Mouse (Mus musculus): ENCODE measurements around the gene Cacnb3.
A peak's percentile ranks its signal among the peaks of the same experiment; 100 is the strongest.

The Cacnb3 gene

GRCm38 (mm10) chr15:98640157-98640556 lies 9.5 kb downstream of the Cacnb3 start:
- no peak for DNase-seq

- DNase-seq: no peak
Measured at GRCm38 (mm10) chr15:98644406-98644805, 13.8 kb downstream of the Cacnb3 start.

- DNase-seq: no peak
Measured at GRCm38 (mm10) chr15:98645057-98646026, 14.7 kb downstream of the Cacnb3 start.

- no peak for DNase-seq
Measured at GRCm38 (mm10) chr15:98646737-98647136, 16.1 kb downstream of the Cacnb3 start.

- no peak for DNase-seq
Measured at GRCm38 (mm10) chr15:98647308-98647707, 16.7 kb downstream of the Cacnb3 start.

GRCm38 (mm10) chr15:98648071-98648470 lies 17.4 kb downstream of the Cacnb3 start:
- DNase-seq: no peak

- DNase-seq: no peak
Measured at GRCm38 (mm10) chr15:98651431-98651830, 20.8 kb downstream of the Cacnb3 start.

- DNase-seq: no peak
Measured at GRCm38 (mm10) chr15:98652174-98652573, 21.5 kb downstream of the Cacnb3 start.

- no peak for DNase-seq
Measured at GRCm38 (mm10) chr15:98656982-98657751, 26.5 kb downstream of the Cacnb3 start.

GRCm38 (mm10) chr15:98662198-98662566 lies 31.5 kb downstream of the Cacnb3 start:
- no peak for DNase-seq

GRCm38 (mm10) chr15:98662567-98663545 lies 32.2 kb downstream of the Cacnb3 start, which contains the start of gene Ddx23:
Ddx23 (minus strand) TSS chr15:98662894.
- peak; percentile 98 for DNase-seq

- DNase-seq: no peak
Measured at GRCm38 (mm10) chr15:98664042-98664907, 33.6 kb downstream of the Cacnb3 start.

GRCm38 (mm10) chr15:98672592-98672991 lies 42.0 kb downstream of the Cacnb3 start:
- DNase-seq: no peak

- no peak for DNase-seq
Measured at GRCm38 (mm10) chr15:98673732-98674131, 43.1 kb downstream of the Cacnb3 start.

GRCm38 (mm10) chr15:98674284-98674993 lies 43.8 kb downstream of the Cacnb3 start:
- DNase-seq: no peak

- no peak for DNase-seq
Measured at GRCm38 (mm10) chr15:98674994-98675545, 44.4 kb downstream of the Cacnb3 start.

- no peak for DNase-seq
Measured at GRCm38 (mm10) chr15:98675634-98676250, 45.1 kb downstream of the Cacnb3 start.

- DNase-seq: no peak
Measured at GRCm38 (mm10) chr15:98676471-98676870, 45.8 kb downstream of the Cacnb3 start.

- DNase-seq: peak; percentile 92
Measured at GRCm38 (mm10) chr15:98676940-98677728, 46.5 kb downstream of the Cacnb3 start, which contains the start of gene Rnd1. Rnd1 (minus strand) TSS chr15:98677461.
